Mouse (Mus musculus) stomach, postnatal 0 days (tissue): ENCODE measurements around the gene Rbm38. TPM values are rescaled to one million over a fixed set of nuclear protein-coding genes. Genes with fewer than 3 reads are reported as not detected.

Source experiments
- ATAC-seq: fragments of 200-750 bp; cut with Nextera tagmentation; 2 replicates; pipeline ENCODE4 v1.8.0; 2017; ENCODE audit not compliant: low FRiP score, low TSS enrichment
- DNase-seq: peaks from one replicate; pipeline ENCODE4 v3.0.0-alpha.2; 2016; ENCODE audit warnings: low spot score
- H3K27ac ChIP-seq: fragments of 300-500 bp; sonication (generic); replicated peaks from 2 replicates; pipeline ENCODE4 v1.5.1; 2014; ENCODE audit warnings: mild to moderate bottlenecking, control low read depth
- H3K27me3 ChIP-seq: fragments of 300-500 bp; sonication (generic); 2 replicates; pipeline ENCODE4 v1.6.1; 2014; ENCODE audit warnings: low read length; ENCODE audit not compliant: control insufficient read depth, insufficient read depth
- H3K36me3 ChIP-seq: fragments of 300-500 bp; sonication (generic); 2 replicates; pipeline ENCODE4 v1.6.1; 2014; ENCODE audit warnings: low read length, mixed read lengths; ENCODE audit not compliant: control insufficient read depth, insufficient read depth
- H3K4me1 ChIP-seq: fragments of 300-500 bp; sonication (generic); replicated peaks from 2 replicates; pipeline ENCODE4 v1.6.1; 2014; ENCODE audit warnings: antibody characterized with exemption; ENCODE audit not compliant: control insufficient read depth, insufficient read depth
- H3K4me2 ChIP-seq: fragments of 300-500 bp; sonication (generic); replicated peaks from 2 replicates; pipeline ENCODE4 v1.6.1; 2014; ENCODE audit warnings: low read depth, mild to moderate bottlenecking, control low read depth, moderate library complexity
- H3K4me3 ChIP-seq: fragments of 300-500 bp; sonication (generic); 2 replicates; pipeline ENCODE4 v1.5.1; 2014; ENCODE audit warnings: low read depth, low read length, control low read depth
- H3K9ac ChIP-seq: fragments of 300-500 bp; sonication (generic); 2 replicates; pipeline ENCODE4 v1.6.1; 2014; ENCODE audit warnings: mild to moderate bottlenecking, low read length, control low read depth, mixed read lengths
- H3K9me3 ChIP-seq: fragments of 300-500 bp; sonication (generic); 2 replicates; pipeline ENCODE4 v1.6.1; 2016; ENCODE audit warnings: low read length; ENCODE audit not compliant: control insufficient read depth
- CTCF ChIP-seq: IDR thresholded peaks from 2 replicates; pipeline ENCODE4 v1.5.1; 2016; ENCODE audit warnings: antibody characterized with exemption, low read depth, mild to moderate bottlenecking, moderate library complexity
- EP300 ChIP-seq: optimal IDR thresholded peaks from 2 replicates; pipeline ENCODE3; 2016; ENCODE audit warnings: antibody characterized with exemption
- WGBS: fragments of 180-500 bp; shearing (Covaris S2); extraction: QIAGEN DNeasy Blood & Tissue Kit; methylation state at CpG from one replicate; pipeline ENCODE4 v1.1.7; 2014; 5-methylcytosine and 5-hydroxymethylcytosine counted together
- polyA plus RNA-seq: library from polyadenylated mRNA; unstranded; fragments of >200 nt; fragmentation: Nextera tagmentation; extraction: Ambion mirVana; gene quantifications from 2 replicates; pipeline ENCODE4 v1.2.1, GENCODE M21; 2015

The Rbm38 gene
- polyA plus RNA-seq, 1 experiment from 2014 or later = 24.9 TPM

- no peak for DNase-seq
- peak; percentile 28 for TF ChIP-seq CTCF
- no peak for TF ChIP-seq EP300
- Histone ChIP-seq H3K9ac (no peak overlapping the region), H3K4me2 (no peak overlapping the region), H3K9me3 (no peaks in the 10 kb centered on the region), H3K27ac (no peak overlapping the region), H3K27me3 (no peaks in the 10 kb centered on the region), H3K36me3 (no peaks in the 10 kb centered on the region), H3K4me3 (no peak overlapping the region), H3K4me1 (no peaks in the 10 kb centered on the region; the same call in 1 of the 2 replicates)
- no peak for ATAC-seq
- WGBS = 58% methylated on average over 8 of the region's 8 CpGs
Observed at GRCm38 (mm10) chr2:173050604-173051382, 30.5 kb downstream of the Rbm38 start.

DNA sequence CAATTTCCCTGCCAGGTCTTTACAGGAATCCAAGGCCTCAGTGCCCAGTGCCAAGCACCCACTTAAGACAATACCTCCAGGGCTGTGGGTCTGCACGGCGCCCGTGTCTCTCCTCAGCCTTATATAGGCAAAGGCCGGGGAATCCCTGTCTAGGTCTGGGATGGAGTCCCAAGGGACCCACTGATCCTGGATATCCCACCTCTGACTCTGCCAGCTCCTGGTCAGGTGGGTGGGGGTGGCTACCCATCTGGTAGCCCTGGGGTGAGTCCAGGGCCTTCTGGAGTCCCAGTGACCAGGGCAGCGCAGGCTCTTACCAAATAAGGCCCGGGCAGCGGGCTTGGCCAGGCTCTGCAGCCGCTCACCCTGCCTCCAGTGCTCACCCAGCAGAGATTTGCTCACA lies 32.6 kb downstream of the Rbm38 start:
- WGBS = 83% methylated on average over 8 of the region's 8 CpGs
- ATAC-seq = no peak
- no peak for DNase-seq
- Histone ChIP-seq H3K4me3 (no peak overlapping the region), H3K27ac (peak overlapping the region; percentile 58; the same call in 1 of the 2 replicates), H3K36me3 (no peaks in the 10 kb centered on the region), H3K4me2 (no peak overlapping the region), H3K27me3 (no peaks in the 10 kb centered on the region), H3K4me1 (no peaks in the 10 kb centered on the region), H3K9me3 (no peaks in the 10 kb centered on the region), H3K9ac (no peak overlapping the region)
- TF ChIP-seq EP300 (no peak), CTCF (no peak)

- H3K36me3 ChIP-seq = no peaks in the 10 kb centered on the region
- no peaks in the 10 kb centered on the region for H3K4me1 ChIP-seq
- H3K4me2 ChIP-seq = no peak overlapping the region
- H3K4me3 ChIP-seq = no peak overlapping the region
- H3K27ac ChIP-seq = no peak overlapping the region
- H3K9ac ChIP-seq = no peak overlapping the region
- ATAC-seq = no peak
- H3K27me3 ChIP-seq = no peaks in the 10 kb centered on the region
- 70% methylated on average over 6 of the region's 6 CpGs for WGBS
- no peak for TF ChIP-seq EP300
- TF ChIP-seq CTCF = no peak
- DNase-seq = no peak
- no peaks in the 10 kb centered on the region for H3K9me3 ChIP-seq
Observed at GRCm38 (mm10) chr2:173053846-173054245, 33.5 kb downstream of the Rbm38 start.

DNA sequence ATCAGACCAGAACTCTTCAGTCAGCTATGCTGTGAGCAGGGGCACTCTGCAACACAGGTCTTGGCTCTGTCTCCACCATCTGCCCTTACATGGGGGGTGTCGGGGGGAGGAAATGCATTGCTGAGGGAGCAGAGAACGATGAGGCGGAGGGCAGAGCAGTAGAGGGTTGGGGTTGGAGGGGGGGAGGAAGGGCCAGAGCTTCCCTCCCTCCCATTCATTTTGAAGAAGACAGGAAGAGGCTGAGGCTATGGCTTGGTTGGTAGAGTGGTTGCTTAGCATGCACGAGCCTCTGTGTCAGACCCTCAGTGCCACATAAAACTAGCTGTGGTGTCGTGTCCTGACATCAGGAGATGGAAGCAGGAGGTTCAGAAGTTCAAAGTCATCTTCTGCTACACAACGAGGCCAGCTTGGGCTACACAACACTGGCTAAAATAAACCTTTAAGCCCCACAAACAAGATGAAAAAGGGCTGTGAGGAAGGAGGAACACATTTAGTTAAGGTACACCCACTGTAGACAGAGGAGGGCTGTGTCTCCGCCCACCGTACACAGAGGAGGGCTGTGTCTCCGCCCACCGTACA lies 36.1 kb downstream of the Rbm38 start:
- DNase-seq (no peak), ATAC-seq (peak; percentile 1; the same call in 1 of the 2 replicates)
- no peak overlapping the region for H3K9ac ChIP-seq
- H3K4me1 ChIP-seq = no peaks in the 10 kb centered on the region
- H3K27ac ChIP-seq = no peak overlapping the region
- H3K4me2 ChIP-seq = no peak overlapping the region
- no peak overlapping the region for H3K4me3 ChIP-seq
- H3K9me3 ChIP-seq = no peaks in the 10 kb centered on the region
- WGBS = 61% methylated on average over 10 of the region's 10 CpGs
- no peaks in the 10 kb centered on the region for H3K27me3 ChIP-seq
- no peaks in the 10 kb centered on the region for H3K36me3 ChIP-seq
- TF ChIP-seq CTCF (no peak), EP300 (no peak)

- ATAC-seq (peak; percentile 80), DNase-seq (peak; percentile 82)
- H3K36me3 ChIP-seq = no peaks in the 10 kb centered on the region
- no peak overlapping the region; the same call in 1 of the 2 replicates for H3K27ac ChIP-seq
- H3K4me1 ChIP-seq = no peaks in the 10 kb centered on the region
- no peaks in the 10 kb centered on the region for H3K27me3 ChIP-seq
- H3K9ac ChIP-seq = no peak overlapping the region
- H3K9me3 ChIP-seq = no peaks in the 10 kb centered on the region
- no peak overlapping the region for H3K4me2 ChIP-seq
- 43% methylated on average over 11 of the region's 11 CpGs for WGBS
- no peak for TF ChIP-seq CTCF
- no peak for TF ChIP-seq EP300
- no peak overlapping the region for H3K4me3 ChIP-seq
Observed at GRCm38 (mm10) chr2:173056882-173057315, 36.6 kb downstream of the Rbm38 start.

GRCm38 (mm10) chr2:173057623-173058022 lies 37.3 kb downstream of the Rbm38 start:
- Histone ChIP-seq H3K4me2 (no peak overlapping the region), H3K36me3 (no peaks in the 10 kb centered on the region), H3K4me3 (no peak overlapping the region), H3K9ac (no peak overlapping the region), H3K9me3 (no peaks in the 10 kb centered on the region), H3K4me1 (no peaks in the 10 kb centered on the region), H3K27me3 (no peaks in the 10 kb centered on the region), H3K27ac (no peak overlapping the region)
- 38% methylated on average over 10 of the region's 10 CpGs for WGBS
- ATAC-seq (no peak), DNase-seq (no peak)
- TF ChIP-seq EP300 (no peak), CTCF (no peak)
